Mouse (Mus musculus) stomach, postnatal 0 days (tissue): ENCODE measurements around the gene Hsf4. TPM values are rescaled to one million over a fixed set of nuclear protein-coding genes. Genes with fewer than 3 reads are reported as not detected.
"Not testable (repeated sequence)": the region's sequence is repeated elsewhere in the genome, so short reads cannot be mapped to it uniquely, and the experiment has no call there.

Experiments
- ATAC-seq: fragments of 200-750 bp; cut with Nextera tagmentation; 2 replicates; pipeline ENCODE4 v1.8.0; 2017; ENCODE audit not compliant: low FRiP score, low TSS enrichment
- DNase-seq: peaks from one replicate; pipeline ENCODE4 v3.0.0-alpha.2; 2016; ENCODE audit warnings: low spot score
- H3K27ac ChIP-seq: fragments of 300-500 bp; sonication (generic); replicated peaks from 2 replicates; pipeline ENCODE4 v1.5.1; 2014; ENCODE audit warnings: mild to moderate bottlenecking, control low read depth
- H3K27me3 ChIP-seq: fragments of 300-500 bp; sonication (generic); 2 replicates; pipeline ENCODE4 v1.6.1; 2014; ENCODE audit warnings: low read length; ENCODE audit not compliant: control insufficient read depth, insufficient read depth
- H3K36me3 ChIP-seq: fragments of 300-500 bp; sonication (generic); 2 replicates; pipeline ENCODE4 v1.6.1; 2014; ENCODE audit warnings: low read length, mixed read lengths; ENCODE audit not compliant: control insufficient read depth, insufficient read depth
- H3K4me1 ChIP-seq: fragments of 300-500 bp; sonication (generic); replicated peaks from 2 replicates; pipeline ENCODE4 v1.6.1; 2014; ENCODE audit warnings: antibody characterized with exemption; ENCODE audit not compliant: control insufficient read depth, insufficient read depth
- H3K4me2 ChIP-seq: fragments of 300-500 bp; sonication (generic); replicated peaks from 2 replicates; pipeline ENCODE4 v1.6.1; 2014; ENCODE audit warnings: low read depth, mild to moderate bottlenecking, control low read depth, moderate library complexity
- H3K4me3 ChIP-seq: fragments of 300-500 bp; sonication (generic); 2 replicates; pipeline ENCODE4 v1.5.1; 2014; ENCODE audit warnings: low read depth, low read length, control low read depth
- H3K9ac ChIP-seq: fragments of 300-500 bp; sonication (generic); 2 replicates; pipeline ENCODE4 v1.6.1; 2014; ENCODE audit warnings: mild to moderate bottlenecking, low read length, control low read depth, mixed read lengths
- H3K9me3 ChIP-seq: fragments of 300-500 bp; sonication (generic); 2 replicates; pipeline ENCODE4 v1.6.1; 2016; ENCODE audit warnings: low read length; ENCODE audit not compliant: control insufficient read depth
- CTCF ChIP-seq: IDR thresholded peaks from 2 replicates; pipeline ENCODE4 v1.5.1; 2016; ENCODE audit warnings: antibody characterized with exemption, low read depth, mild to moderate bottlenecking, moderate library complexity
- EP300 ChIP-seq: optimal IDR thresholded peaks from 2 replicates; pipeline ENCODE3; 2016; ENCODE audit warnings: antibody characterized with exemption
- WGBS: fragments of 180-500 bp; shearing (Covaris S2); extraction: QIAGEN DNeasy Blood & Tissue Kit; methylation state at CpG from one replicate; pipeline ENCODE4 v1.1.7; 2014; 5-methylcytosine and 5-hydroxymethylcytosine counted together
- polyA plus RNA-seq: library from polyadenylated mRNA; unstranded; fragments of >200 nt; fragmentation: Nextera tagmentation; extraction: Ambion mirVana; gene quantifications from 2 replicates; pipeline ENCODE4 v1.2.1, GENCODE M21; 2015

Hsf4 gene
- polyA plus RNA-seq, 1 experiment from 2014 or later, result 0.34 TPM

DNA sequence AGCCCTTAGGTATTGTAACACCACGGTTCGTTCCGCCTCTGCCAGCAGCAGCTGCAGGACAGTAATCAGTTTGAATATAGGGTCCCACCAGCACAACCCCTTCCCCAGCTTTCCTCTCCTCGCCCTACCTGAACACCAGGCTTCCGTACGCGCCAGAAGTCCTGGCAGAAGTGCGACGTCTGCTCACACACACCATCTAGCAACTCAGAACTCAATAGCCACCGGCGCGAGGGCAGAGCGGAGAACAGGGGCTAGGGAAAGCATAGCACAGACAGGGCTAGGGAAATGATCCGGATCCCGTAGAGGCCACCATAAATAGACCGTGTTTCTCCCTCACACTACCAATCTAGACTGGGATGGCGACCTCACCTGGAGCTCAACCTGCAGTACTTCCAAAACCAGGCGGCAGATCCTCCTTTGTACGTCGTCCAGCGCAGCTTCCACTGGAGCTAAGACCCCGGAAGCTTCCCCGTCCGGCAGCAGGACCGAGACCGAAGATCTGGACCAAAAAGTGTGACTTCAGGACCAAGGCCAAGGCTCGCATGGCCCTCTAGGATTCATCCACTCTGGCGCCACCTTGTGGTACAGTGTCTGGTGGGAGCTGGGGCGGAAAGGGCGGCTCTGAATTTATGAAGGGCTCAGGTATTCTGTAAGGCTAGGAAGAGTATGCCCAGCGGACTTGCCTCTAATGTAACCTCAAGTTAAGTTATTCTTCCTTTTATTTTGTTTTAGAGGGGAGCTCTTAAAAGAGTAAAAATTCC is 21.1 kb downstream of the Hsf4 start:
- Histone ChIP-seq H3K9ac (no peak overlapping the region), H3K36me3 (no peaks in the 10 kb centered on the region), H3K27ac (no peak overlapping the region), H3K4me1 (peaks cover 8% of the 10 kb centered on the region), H3K9me3 (no peaks in the 10 kb centered on the region), H3K27me3 (no peaks in the 10 kb centered on the region), H3K4me2 (no peak overlapping the region), H3K4me3 (no peak overlapping the region)
- DNase-seq (peak; percentile 93), ATAC-seq (no peak)
- TF ChIP-seq EP300 (no peak), CTCF (peak; percentile 98)
- 11% methylated on average over 31 of the region's 31 CpGs for WGBS

DNA sequence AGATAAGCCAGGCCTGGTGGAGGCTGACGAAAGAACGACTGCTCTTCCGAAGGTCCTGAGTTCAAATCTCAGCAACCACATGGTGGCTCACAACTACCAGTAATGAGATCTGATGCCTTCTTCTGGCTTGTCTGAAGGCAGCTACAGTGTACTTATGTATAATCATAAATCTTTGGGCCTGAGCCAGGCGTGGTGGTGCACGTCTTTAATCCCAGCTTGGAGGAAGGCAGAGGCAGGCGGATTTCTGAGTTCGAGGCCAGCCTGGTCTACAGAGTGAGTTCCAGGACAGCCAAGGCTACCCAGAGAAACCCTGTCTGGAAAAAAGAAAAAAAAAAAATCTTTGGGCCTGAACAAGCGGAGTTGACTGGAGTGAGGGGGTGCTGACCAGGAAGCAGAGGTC is 21.8 kb downstream of the Hsf4 start:
- H3K27ac ChIP-seq, H3K27me3 ChIP-seq, H3K9me3 ChIP-seq, DNase-seq, H3K4me2 ChIP-seq, ATAC-seq, H3K4me3 ChIP-seq, H3K9ac ChIP-seq, H3K36me3 ChIP-seq, H3K4me1 ChIP-seq: not testable (repeated sequence)
- WGBS, result 77% methylated on average over 8 of the region's 8 CpGs

DNA sequence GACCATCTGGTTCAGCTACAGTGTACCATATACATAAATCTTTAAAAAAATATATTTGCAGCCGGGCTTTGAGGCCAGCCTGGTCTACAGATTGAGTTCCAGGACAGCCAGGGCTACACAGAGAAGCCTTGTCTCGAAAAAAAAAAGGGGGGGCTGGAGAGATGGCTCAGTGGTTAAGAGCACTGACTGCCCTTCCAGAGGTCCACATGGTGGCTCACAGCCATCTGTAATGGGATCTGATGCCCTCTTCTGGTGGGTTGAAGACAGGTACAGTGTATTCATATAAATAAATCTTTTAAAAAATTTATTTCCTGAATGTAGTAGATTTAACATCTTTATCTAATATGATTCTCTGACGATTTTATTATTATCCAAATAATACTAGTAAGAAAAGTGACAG is 22.2 kb downstream of the Hsf4 start:
- not testable (repeated sequence) for ATAC-seq, H3K4me1 ChIP-seq, H3K9me3 ChIP-seq, DNase-seq, H3K4me3 ChIP-seq, H3K4me2 ChIP-seq, H3K27ac ChIP-seq, H3K27me3 ChIP-seq, H3K36me3 ChIP-seq, H3K9ac ChIP-seq
- WGBS, result 57% methylated on average over 3 of the region's 3 CpGs
- peak; percentile 38 for TF ChIP-seq CTCF

DNA sequence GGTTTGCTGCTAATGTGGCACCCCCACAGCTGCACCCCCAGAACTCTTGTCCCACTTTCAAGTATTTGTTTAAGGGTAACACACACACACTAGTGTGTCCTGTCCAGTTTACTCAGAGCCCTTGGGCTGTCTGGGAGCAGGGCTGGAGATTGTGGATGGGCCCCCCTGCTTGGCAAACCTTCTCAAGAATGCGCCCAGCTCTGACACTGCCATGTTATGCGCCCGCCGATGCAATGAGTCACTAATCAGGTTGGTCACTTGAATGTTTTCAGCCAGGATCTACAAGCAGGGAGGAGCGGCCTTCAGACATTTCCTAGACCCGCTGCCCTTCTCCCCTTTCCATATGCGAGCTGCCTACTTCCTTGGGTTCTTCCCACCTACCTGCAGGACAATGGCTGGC is 22.9 kb downstream of the Hsf4 start:
- H3K4me2 ChIP-seq, result no peak overlapping the region
- no peaks in the 10 kb centered on the region for H3K36me3 ChIP-seq
- no peaks in the 10 kb centered on the region for H3K9me3 ChIP-seq
- H3K4me1 ChIP-seq, result peaks cover 8% of the 10 kb centered on the region
- H3K27ac ChIP-seq, result no peak overlapping the region
- H3K4me3 ChIP-seq, result no peak overlapping the region
- no peaks in the 10 kb centered on the region for H3K27me3 ChIP-seq
- 70% methylated on average over 7 of the region's 7 CpGs for whole genome bisulfite sequencing
- no peak overlapping the region for H3K9ac ChIP-seq
- DNase-seq (no peak), ATAC-seq (no peak)
- TF ChIP-seq CTCF (no peak), EP300 (no peak)

DNA sequence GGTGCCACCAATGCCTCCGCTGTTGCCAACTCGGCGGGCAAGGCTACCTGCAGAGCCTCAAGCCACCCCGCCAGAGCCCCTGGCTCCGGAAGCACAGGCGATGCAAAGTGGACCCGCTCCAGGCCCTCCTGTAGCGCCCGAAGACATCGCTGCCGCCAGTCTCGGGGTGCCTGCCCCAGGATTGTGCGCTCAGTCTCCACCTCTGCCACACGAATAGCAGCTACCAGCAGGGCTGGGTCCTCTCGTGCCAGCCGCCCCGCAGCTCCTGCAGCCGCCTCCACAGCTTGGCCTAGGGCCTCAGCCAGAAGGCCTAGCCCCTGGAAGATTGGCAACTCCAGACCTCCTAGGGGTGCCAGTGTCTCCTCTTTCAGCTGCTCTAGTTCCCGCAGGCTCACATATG is 23.8 kb downstream of the Hsf4 start:
- DNase-seq (no peak), ATAC-seq (no peak)
- peaks cover 8% of the 10 kb centered on the region for H3K4me1 ChIP-seq
- no peak overlapping the region for H3K27ac ChIP-seq
- no peaks in the 10 kb centered on the region for H3K9me3 ChIP-seq
- no peaks in the 10 kb centered on the region for H3K27me3 ChIP-seq
- WGBS, result 69% methylated on average over 19 of the region's 19 CpGs
- no peaks in the 10 kb centered on the region for H3K36me3 ChIP-seq
- no peak overlapping the region for H3K9ac ChIP-seq
- no peak overlapping the region for H3K4me3 ChIP-seq
- H3K4me2 ChIP-seq, result no peak overlapping the region
- no peak for TF ChIP-seq CTCF
- TF ChIP-seq EP300, result no peak

DNA sequence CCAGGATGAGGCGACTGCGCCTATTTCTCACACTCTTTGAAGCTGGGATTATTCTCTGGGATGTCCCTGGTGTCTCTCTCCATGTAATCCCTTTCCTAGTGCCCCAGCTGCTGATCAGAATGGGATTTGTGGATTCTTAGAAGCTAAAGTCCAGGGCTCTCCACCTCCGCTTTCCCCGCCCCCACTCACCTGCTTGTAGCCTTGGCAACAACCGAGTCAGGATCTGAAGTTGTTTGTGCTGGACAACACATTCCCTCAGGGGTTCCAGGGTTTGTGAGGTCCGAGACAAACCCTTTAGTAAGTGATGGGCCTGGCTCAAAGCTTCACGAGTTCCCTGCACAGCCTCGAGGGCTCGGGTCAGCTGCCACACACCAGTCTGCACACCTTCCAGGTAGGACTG is 25.2 kb downstream of the Hsf4 start:
- no peak overlapping the region for H3K4me2 ChIP-seq
- peaks cover 3% of the 10 kb centered on the region; the same call in 1 of the 2 replicates for H3K36me3 ChIP-seq
- H3K9me3 ChIP-seq, result no peaks in the 10 kb centered on the region
- ATAC-seq (no peak), DNase-seq (no peak)
- peaks cover 9% of the 10 kb centered on the region for H3K4me1 ChIP-seq
- H3K4me3 ChIP-seq, result no peak overlapping the region
- H3K27me3 ChIP-seq, result no peaks in the 10 kb centered on the region
- H3K9ac ChIP-seq, result no peak overlapping the region
- 63% methylated on average over 9 of the region's 9 CpGs for WGBS
- TF ChIP-seq CTCF (no peak), EP300 (no peak)
- no peak overlapping the region for H3K27ac ChIP-seq
